Mouse (Mus musculus): ENCODE measurements around the gene Pdgfd. TPM values are rescaled to one million over a fixed set of nuclear protein-coding genes. Genes with fewer than 3 reads are reported as not detected.
"Not testable (repeated sequence)": the region's sequence is repeated elsewhere in the genome, so short reads cannot be mapped to it uniquely, and the experiment has no call there.

The Pdgfd gene
- polyA plus RNA-seq, 1 experiment from 2014 or later, result 9.1 TPM

GRCm38 (mm10) chr9:6217505-6217904 lies 49.1 kb downstream of the Pdgfd start:
- DNase-seq (ENCODE audit: low spot score) (no peak), ATAC-seq (ENCODE audit: low read depth) (no peak)
- H3K9me3 ChIP-seq (ENCODE audit: control insufficient read depth, low read length), result no peaks in the 10 kb centered on the region
- no peaks in the 10 kb centered on the region for H3K27me3 ChIP-seq (replicated peaks; ENCODE audit: control insufficient read depth, insufficient read depth, low read length)
- no peaks in the 10 kb centered on the region for H3K4me1 ChIP-seq (ENCODE audit: control insufficient read depth, insufficient read depth, low read length)
- no peak overlapping the region for H3K9ac ChIP-seq (ENCODE audit: low read depth, low read length)
- H3K36me3 ChIP-seq (ENCODE audit: control insufficient read depth, insufficient read depth, low read length), result no peaks in the 10 kb centered on the region
- no peak overlapping the region for H3K27ac ChIP-seq (replicated peaks; ENCODE audit: low read depth, low read length)
- no peak overlapping the region for H3K4me3 ChIP-seq (ENCODE audit: low read depth, low read length)
- no peak overlapping the region for H3K4me2 ChIP-seq (ENCODE audit: low read depth, low read length)
- 53% methylated on average over 1 of the region's 1 CpGs for WGBS

- H3K9ac ChIP-seq (ENCODE audit: low read depth, low read length); H3K27ac ChIP-seq (replicated peaks; ENCODE audit: low read depth, low read length); H3K4me2 ChIP-seq (ENCODE audit: low read depth, low read length); DNase-seq (ENCODE audit: low spot score); H3K27me3 ChIP-seq (replicated peaks; ENCODE audit: control insufficient read depth, insufficient read depth, low read length); H3K4me3 ChIP-seq (ENCODE audit: low read depth, low read length); ATAC-seq (ENCODE audit: low read depth); H3K9me3 ChIP-seq (ENCODE audit: control insufficient read depth, low read length); H3K4me1 ChIP-seq (ENCODE audit: control insufficient read depth, insufficient read depth, low read length); H3K36me3 ChIP-seq (ENCODE audit: control insufficient read depth, insufficient read depth, low read length): not testable (repeated sequence)
- WGBS, result 96% methylated on average over 1 of the region's 1 CpGs
Observed at GRCm38 (mm10) chr9:6235982-6236381, 67.6 kb downstream of the Pdgfd start.

- DNase-seq (ENCODE audit: low spot score), result peak; percentile 17
- WGBS, result 54% methylated on average over 1 of the region's 1 CpGs
- no peak overlapping the region for H3K4me3 ChIP-seq (ENCODE audit: low read depth, low read length)
- H3K9me3 ChIP-seq (ENCODE audit: control insufficient read depth, low read length), result no peaks in the 10 kb centered on the region
- no peak for ATAC-seq (ENCODE audit: low read depth)
- H3K36me3 ChIP-seq (ENCODE audit: control insufficient read depth, insufficient read depth, low read length), result no peaks in the 10 kb centered on the region
- no peaks in the 10 kb centered on the region for H3K27me3 ChIP-seq (replicated peaks; ENCODE audit: control insufficient read depth, insufficient read depth, low read length)
- H3K4me1 ChIP-seq (ENCODE audit: control insufficient read depth, insufficient read depth, low read length), result no peaks in the 10 kb centered on the region
- H3K9ac ChIP-seq (ENCODE audit: low read depth, low read length), result no peak overlapping the region
- no peak overlapping the region for H3K4me2 ChIP-seq (ENCODE audit: low read depth, low read length)
- H3K27ac ChIP-seq (replicated peaks; ENCODE audit: low read depth, low read length), result no peak overlapping the region
Observed at GRCm38 (mm10) chr9:6250320-6250719, 81.9 kb downstream of the Pdgfd start.

- H3K4me1 ChIP-seq (ENCODE audit: control insufficient read depth, insufficient read depth, low read length), result no peaks in the 10 kb centered on the region
- ATAC-seq (ENCODE audit: low read depth), result no peak
Observed at GRCm38 (mm10) chr9:6251990-6252389, 83.6 kb downstream of the Pdgfd start.

GRCm38 (mm10) chr9:6257072-6257471 lies 88.7 kb downstream of the Pdgfd start:
- Histone ChIP-seq H3K27me3 (replicated peaks; ENCODE audit: control insufficient read depth, insufficient read depth, low read length) (no peaks in the 10 kb centered on the region), H3K4me1 (ENCODE audit: control insufficient read depth, insufficient read depth, low read length) (no peaks in the 10 kb centered on the region), H3K9ac (ENCODE audit: low read depth, low read length) (no peak overlapping the region), H3K27ac (replicated peaks; ENCODE audit: low read depth, low read length) (no peak overlapping the region), H3K9me3 (ENCODE audit: control insufficient read depth, low read length) (no peaks in the 10 kb centered on the region), H3K4me3 (ENCODE audit: low read depth, low read length) (no peak overlapping the region), H3K4me2 (ENCODE audit: low read depth, low read length) (no peak overlapping the region), H3K36me3 (ENCODE audit: control insufficient read depth, insufficient read depth, low read length) (no peaks in the 10 kb centered on the region)
- DNase-seq (ENCODE audit: low spot score), result no peak
- no peak for ATAC-seq (ENCODE audit: low read depth)

More at GRCm38 (mm10) chr9:6251990-6252389, 83.6 kb downstream of the Pdgfd start:
- H3K27ac ChIP-seq (replicated peaks; ENCODE audit: low read depth, low read length), result no peak overlapping the region
- H3K4me3 ChIP-seq (ENCODE audit: low read depth, low read length), result no peak overlapping the region
- H3K9me3 ChIP-seq (ENCODE audit: control insufficient read depth, low read length), result no peaks in the 10 kb centered on the region
- no peaks in the 10 kb centered on the region for H3K27me3 ChIP-seq (replicated peaks; ENCODE audit: control insufficient read depth, insufficient read depth, low read length)
- DNase-seq (ENCODE audit: low spot score), result no peak
- H3K9ac ChIP-seq (ENCODE audit: low read depth, low read length), result no peak overlapping the region
- no peaks in the 10 kb centered on the region for H3K36me3 ChIP-seq (ENCODE audit: control insufficient read depth, insufficient read depth, low read length)
- 73% methylated on average over 2 of the region's 2 CpGs for WGBS
- no peak overlapping the region for H3K4me2 ChIP-seq (ENCODE audit: low read depth, low read length)

GRCm38 (mm10) chr9:6264820-6265219 lies 96.4 kb downstream of the Pdgfd start:
- Histone ChIP-seq H3K36me3 (ENCODE audit: control insufficient read depth, insufficient read depth, low read length) (no peaks in the 10 kb centered on the region), H3K4me3 (ENCODE audit: low read depth, low read length) (no peak overlapping the region), H3K27ac (replicated peaks; ENCODE audit: low read depth, low read length) (no peak overlapping the region), H3K4me2 (ENCODE audit: low read depth, low read length) (no peak overlapping the region), H3K27me3 (replicated peaks; ENCODE audit: control insufficient read depth, insufficient read depth, low read length) (no peaks in the 10 kb centered on the region), H3K9ac (ENCODE audit: low read depth, low read length) (no peak overlapping the region), H3K9me3 (ENCODE audit: control insufficient read depth, low read length) (no peaks in the 10 kb centered on the region), H3K4me1 (ENCODE audit: control insufficient read depth, insufficient read depth, low read length) (no peaks in the 10 kb centered on the region)
- WGBS, result 77% methylated on average over 2 of the region's 2 CpGs
- no peak for DNase-seq (ENCODE audit: low spot score)
- no peak for ATAC-seq (ENCODE audit: low read depth)

GRCm38 (mm10) chr9:6269796-6270280 lies 101.5 kb downstream of the Pdgfd start, which contains the start of gene Ddi1:
Gene Ddi1, minus strand, starts transcription at chr9:6269846.
- 66% methylated on average over 1 of the region's 1 CpGs for WGBS
- H3K9me3 ChIP-seq (ENCODE audit: control insufficient read depth, low read length), result no peaks in the 10 kb centered on the region
- H3K4me3 ChIP-seq (ENCODE audit: low read depth, low read length), result no peak within 1 kb of the TSS
- H3K4me1 ChIP-seq (ENCODE audit: control insufficient read depth, insufficient read depth, low read length), result no peaks in the 10 kb centered on the region
- ATAC-seq (ENCODE audit: low read depth), result 0 out of 2 replicates have a peak, but pooled peaks have one; percentile 15
- no peaks in the 10 kb centered on the region for H3K27me3 ChIP-seq (replicated peaks; ENCODE audit: control insufficient read depth, insufficient read depth, low read length)
- H3K4me2 ChIP-seq (ENCODE audit: low read depth, low read length), result no peak within 1 kb of the TSS
- H3K36me3 ChIP-seq (ENCODE audit: control insufficient read depth, insufficient read depth, low read length), result no peaks in the 10 kb centered on the region
- H3K27ac ChIP-seq (replicated peaks; ENCODE audit: low read depth, low read length), result no peak within 1 kb of the TSS
- DNase-seq (ENCODE audit: low spot score), result peak; percentile 12
- H3K9ac ChIP-seq (ENCODE audit: low read depth, low read length), result no peak within 1 kb of the TSS

GRCm38 (mm10) chr9:6276395-6276794 lies 108.0 kb downstream of the Pdgfd start:
- H3K9ac ChIP-seq (ENCODE audit: low read depth, low read length), result no peak overlapping the region
- H3K4me3 ChIP-seq (ENCODE audit: low read depth, low read length), result no peak overlapping the region
- H3K27me3 ChIP-seq (replicated peaks; ENCODE audit: control insufficient read depth, insufficient read depth, low read length), result no peaks in the 10 kb centered on the region
- no peaks in the 10 kb centered on the region for H3K36me3 ChIP-seq (ENCODE audit: control insufficient read depth, insufficient read depth, low read length)
- peaks cover 7% of the 10 kb centered on the region for H3K4me1 ChIP-seq (ENCODE audit: control insufficient read depth, insufficient read depth, low read length)
- WGBS, result 56% methylated on average over 1 of the region's 1 CpGs
- DNase-seq (ENCODE audit: low spot score), result peak; percentile 32
- peak; percentile 67; the same call in 1 of the 2 replicates for ATAC-seq (ENCODE audit: low read depth)
- H3K9me3 ChIP-seq (ENCODE audit: control insufficient read depth, low read length), result no peaks in the 10 kb centered on the region
- no peak overlapping the region for H3K4me2 ChIP-seq (ENCODE audit: low read depth, low read length)
- no peak overlapping the region for H3K27ac ChIP-seq (replicated peaks; ENCODE audit: low read depth, low read length)

GRCm38 (mm10) chr9:6277526-6277925 lies 109.1 kb downstream of the Pdgfd start:
- no peak overlapping the region for H3K27ac ChIP-seq (replicated peaks; ENCODE audit: low read depth, low read length)
- H3K36me3 ChIP-seq (ENCODE audit: control insufficient read depth, insufficient read depth, low read length), result no peaks in the 10 kb centered on the region
- no peak overlapping the region for H3K4me3 ChIP-seq (ENCODE audit: low read depth, low read length)
- peaks cover 7% of the 10 kb centered on the region for H3K4me1 ChIP-seq (ENCODE audit: control insufficient read depth, insufficient read depth, low read length)
- DNase-seq (ENCODE audit: low spot score), result peak; percentile 10
- H3K9me3 ChIP-seq (ENCODE audit: control insufficient read depth, low read length), result no peaks in the 10 kb centered on the region
- H3K9ac ChIP-seq (ENCODE audit: low read depth, low read length), result no peak overlapping the region
- H3K4me2 ChIP-seq (ENCODE audit: low read depth, low read length), result no peak overlapping the region
- H3K27me3 ChIP-seq (replicated peaks; ENCODE audit: control insufficient read depth, insufficient read depth, low read length), result no peaks in the 10 kb centered on the region
- ATAC-seq (ENCODE audit: low read depth), result no peak

Data from embryonic facial prominence, embryonic 14.5 days (tissue).